Mouse (Mus musculus): Measurements from ENCODE around the gene Sema3b. TPM values are rescaled to one million over a fixed set of nuclear protein-coding genes. Genes with fewer than 3 reads are reported as not detected.
A peak's percentile ranks its signal among the peaks of the same experiment; 100 is the strongest.

Gene Sema3b
- total RNA-seq, 1 experiment from 2014 or later: 8.4 TPM

- DNase-seq: no peak
Measured at GRCm38 (mm10) chr9:107612945-107613569, 4.0 kb upstream of the Sema3b start.

- DNase-seq: peak; percentile 100
Measured at GRCm38 (mm10) chr9:107612191-107612944, 3.3 kb upstream of the Sema3b start.

- DNase-seq: no peak
Measured at GRCm38 (mm10) chr9:107611456-107612190, 2.6 kb upstream of the Sema3b start.

GRCm38 (mm10) chr9:107609433-107609830 is 403 bp upstream of the Sema3b start:
- no peak for DNase-seq

GRCm38 (mm10) chr9:107607653-107608245 is 1.3 kb downstream of the Sema3b start:
- no peak for DNase-seq

- DNase-seq: no peak
Measured at GRCm38 (mm10) chr9:107607036-107607435, 2.0 kb downstream of the Sema3b start.

- DNase-seq: no peak
Measured at GRCm38 (mm10) chr9:107606591-107606990, 2.4 kb downstream of the Sema3b start.

- peak; percentile 54 for DNase-seq
Measured at GRCm38 (mm10) chr9:107605041-107605661, 3.9 kb downstream of the Sema3b start.

- DNase-seq: no peak
Measured at GRCm38 (mm10) chr9:107603251-107603650, 5.8 kb downstream of the Sema3b start.

GRCm38 (mm10) chr9:107602068-107602648 is 6.9 kb downstream of the Sema3b start:
- DNase-seq: peak; percentile 94

- no peak for DNase-seq
Measured at GRCm38 (mm10) chr9:107601275-107601674, 7.8 kb downstream of the Sema3b start.

- no peak for DNase-seq
Measured at GRCm38 (mm10) chr9:107600745-107601144, 8.3 kb downstream of the Sema3b start.

- no peak for DNase-seq
Measured at GRCm38 (mm10) chr9:107599842-107600241, 9.2 kb downstream of the Sema3b start.

- DNase-seq: no peak
Measured at GRCm38 (mm10) chr9:107599433-107599832, 9.6 kb downstream of the Sema3b start.

- DNase-seq: no peak
Measured at GRCm38 (mm10) chr9:107598385-107598784, 10.6 kb downstream of the Sema3b start.

GRCm38 (mm10) chr9:107596619-107597569 is 12.1 kb downstream of the Sema3b start:
- no peak for DNase-seq

- no peak for DNase-seq
Measured at GRCm38 (mm10) chr9:107594281-107595062, 14.6 kb downstream of the Sema3b start.

- no peak for DNase-seq
Measured at GRCm38 (mm10) chr9:107593101-107593976, 15.7 kb downstream of the Sema3b start.

- DNase-seq: no peak
Measured at GRCm38 (mm10) chr9:107590773-107591060, 18.3 kb downstream of the Sema3b start.
